Mouse (Mus musculus): Measurements from ENCODE around the gene Rprd2.

DNA sequence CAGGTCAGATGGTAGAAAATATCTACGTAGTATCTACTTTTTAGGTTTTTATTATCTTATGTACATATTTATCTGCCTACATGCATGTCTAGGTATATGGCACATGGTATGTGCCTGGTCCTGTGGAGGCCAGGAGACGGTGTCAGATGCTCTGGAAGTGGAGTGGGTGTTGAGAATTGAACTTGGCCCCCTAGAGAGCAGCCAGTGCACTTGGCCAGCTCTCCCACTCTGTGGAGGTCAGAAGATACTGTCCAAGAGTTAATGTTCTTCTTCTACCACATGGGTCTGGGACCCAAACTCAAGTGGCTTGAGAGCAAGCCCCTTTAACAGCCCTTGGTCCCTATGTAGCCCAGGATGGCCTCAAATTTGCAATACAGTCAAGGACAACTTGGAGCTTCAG lies 48.7 kb upstream of the Rprd2 start:
- TF ChIP-seq CTCF (IDR thresholded peaks at IDR 0.05; ENCODE audit: borderline replicate concordance, insufficient read depth, low read length) (no peak), POLR2A (IDR thresholded peaks at IDR 0.05; ENCODE audit: low read depth, low read length) (no peak)
